Mouse (Mus musculus) kidney, embryonic 14.5 days (tissue): ENCODE measurements around the gene Plac9a. TPM values are rescaled to one million over a fixed set of nuclear protein-coding genes. Genes with fewer than 3 reads are reported as not detected.

Experiments used
- ATAC-seq: fragments of 200-750 bp; cut with Nextera tagmentation; 2 replicates; pipeline ENCODE4 v1.8.0; 2017; ENCODE audit warnings: moderate number of reproducible peaks, mild to moderate bottlenecking, moderate TSS enrichment, moderate library complexity; ENCODE audit not compliant: low FRiP score, low TSS enrichment
- H3K27ac ChIP-seq: fragments of 300-500 bp; sonication (generic); 2 replicates; pipeline ENCODE4 v1.5.1; 2014; ENCODE audit warnings: low read depth, mild to moderate bottlenecking, low read length, moderate library complexity, mixed read lengths
- H3K27me3 ChIP-seq: fragments of 300-500 bp; sonication (generic); 2 replicates; pipeline ENCODE4 v1.6.1; 2014; ENCODE audit warnings: mild to moderate bottlenecking, low read length; ENCODE audit not compliant: control insufficient read depth, insufficient read depth
- H3K36me3 ChIP-seq: fragments of 300-500 bp; sonication (generic); 2 replicates; pipeline ENCODE4 v1.6.1; 2014; ENCODE audit warnings: low read length, mixed read lengths; ENCODE audit not compliant: control insufficient read depth, insufficient read depth
- H3K4me1 ChIP-seq: fragments of 300-500 bp; sonication (generic); 2 replicates; pipeline ENCODE4 v1.6.1; 2014; ENCODE audit warnings: low read length, mixed read lengths; ENCODE audit not compliant: control insufficient read depth, insufficient read depth
- H3K4me2 ChIP-seq: fragments of 300-500 bp; sonication (generic); replicated peaks from 2 replicates; pipeline ENCODE4 v1.6.1; 2014; ENCODE audit warnings: low read depth, mild to moderate bottlenecking, low read length
- H3K4me3 ChIP-seq: fragments of 300-500 bp; sonication (generic); 2 replicates; pipeline ENCODE4 v1.5.1; 2014; ENCODE audit warnings: mild to moderate bottlenecking, low read length
- H3K9ac ChIP-seq: fragments of 300-500 bp; sonication (generic); 2 replicates; pipeline ENCODE4 v1.6.1; 2014; ENCODE audit warnings: low read depth, mild to moderate bottlenecking, low read length, moderate library complexity
- H3K9me3 ChIP-seq: fragments of 300-500 bp; sonication (generic); 2 replicates; pipeline ENCODE4 v1.6.1; 2016; ENCODE audit warnings: low read length; ENCODE audit not compliant: control insufficient read depth
- WGBS: fragments of 180-500 bp; shearing (Covaris S2); extraction: QIAGEN DNeasy Blood & Tissue Kit; methylation state at CpG from one replicate; pipeline ENCODE4 v1.1.7; 2014; 5-methylcytosine and 5-hydroxymethylcytosine counted together
- polyA plus RNA-seq: library from polyadenylated mRNA; unstranded; fragments of >200 nt; fragmentation: Nextera tagmentation; extraction: Ambion mirVana; gene quantifications from 2 replicates; pipeline ENCODE4 v1.2.1, GENCODE M21; 2014

Gene Plac9a
- polyA plus RNA-seq, 1 experiment from 2014 or later = 0.62 TPM

GRCm38 (mm10) chr14:25845832-25846383 lies 57.0 kb downstream of the Plac9a start:
- H3K9ac ChIP-seq = no peak overlapping the region
- H3K9me3 ChIP-seq = no peaks in the 10 kb centered on the region
- no peaks in the 10 kb centered on the region for H3K27me3 ChIP-seq
- H3K27ac ChIP-seq = no peak overlapping the region
- H3K4me1 ChIP-seq = peaks cover 13% of the 10 kb centered on the region; the same call in 1 of the 2 replicates
- no peak for ATAC-seq
- no peak overlapping the region for H3K4me2 ChIP-seq
- H3K4me3 ChIP-seq = no peak overlapping the region
- H3K36me3 ChIP-seq = no peaks in the 10 kb centered on the region
- 83% methylated on average over 6 of the region's 6 CpGs for WGBS

DNA sequence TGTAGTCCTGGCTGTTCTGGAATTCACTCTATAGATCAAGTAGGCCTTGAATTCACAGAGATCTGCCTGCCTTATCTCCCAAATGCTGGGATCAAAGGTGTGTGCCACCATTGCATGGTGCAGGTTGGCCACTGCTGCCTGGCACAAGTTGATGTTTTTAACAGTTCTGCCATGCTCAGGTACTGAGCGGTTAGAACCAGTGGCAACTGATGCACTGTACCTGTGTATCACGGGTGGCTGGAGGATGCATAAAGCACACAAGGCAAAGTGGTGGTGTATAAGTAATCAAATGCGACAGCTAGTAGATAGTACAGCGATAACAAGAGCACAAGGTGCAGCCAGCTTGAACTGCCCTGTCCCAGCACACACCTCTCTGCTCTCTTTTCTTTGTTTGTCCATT lies 58.5 kb downstream of the Plac9a start:
- Histone ChIP-seq H3K4me2 (no peak overlapping the region), H3K27ac (no peak overlapping the region), H3K9me3 (no peaks in the 10 kb centered on the region), H3K36me3 (no peaks in the 10 kb centered on the region), H3K9ac (no peak overlapping the region), H3K4me3 (no peak overlapping the region), H3K27me3 (no peaks in the 10 kb centered on the region), H3K4me1 (peaks cover 13% of the 10 kb centered on the region; the same call in 1 of the 2 replicates)
- ATAC-seq = no peak
- 92% methylated on average over 4 of the region's 4 CpGs for WGBS

- peaks cover 6% of the 10 kb centered on the region; the same call in 1 of the 2 replicates for H3K4me1 ChIP-seq
- H3K4me2 ChIP-seq = peak overlapping the region; percentile 96
- no peaks in the 10 kb centered on the region for H3K9me3 ChIP-seq
- H3K27ac ChIP-seq = 0 out of 2 replicates have a peak overlapping the region, but pooled peaks have one; percentile 37
- 1% methylated on average over 12 of the region's 12 CpGs for WGBS
- no peaks in the 10 kb centered on the region for H3K36me3 ChIP-seq
- no peaks in the 10 kb centered on the region for H3K27me3 ChIP-seq
- peak overlapping the region; percentile 65 for H3K9ac ChIP-seq
- no peak for ATAC-seq
- H3K4me3 ChIP-seq = peak overlapping the region; percentile 79
These were observed 60.3 kb downstream of the Plac9a start for GRCm38 (mm10) chr14:25842688-25843003.

- Histone ChIP-seq H3K27me3 (no peaks in the 10 kb centered on the region), H3K27ac (0 out of 2 replicates have a peak within 1 kb of the TSS, but pooled peaks have one; percentile 37), H3K9me3 (no peaks in the 10 kb centered on the region), H3K4me2 (peak within 1 kb of the TSS; percentile 96), H3K4me3 (peak within 1 kb of the TSS; percentile 79), H3K9ac (peak within 1 kb of the TSS; percentile 65), H3K36me3 (no peaks in the 10 kb centered on the region), H3K4me1 (peaks cover 2% of the 10 kb centered on the region; the same call in 1 of the 2 replicates)
- ATAC-seq = peak; percentile 88
- under 1% methylated on average over 54 of the region's 54 CpGs for WGBS
These were observed 60.8 kb downstream of the Plac9a start, which contains the start of gene Anxa11 for GRCm38 (mm10) chr14:25841991-25842687. Gene Anxa11 (plus strand): TSS chr14:25842156.

- H3K9ac ChIP-seq = no peak overlapping the region
These were observed 61.3 kb downstream of the Plac9a start for GRCm38 (mm10) chr14:25841579-25841978.

DNA sequence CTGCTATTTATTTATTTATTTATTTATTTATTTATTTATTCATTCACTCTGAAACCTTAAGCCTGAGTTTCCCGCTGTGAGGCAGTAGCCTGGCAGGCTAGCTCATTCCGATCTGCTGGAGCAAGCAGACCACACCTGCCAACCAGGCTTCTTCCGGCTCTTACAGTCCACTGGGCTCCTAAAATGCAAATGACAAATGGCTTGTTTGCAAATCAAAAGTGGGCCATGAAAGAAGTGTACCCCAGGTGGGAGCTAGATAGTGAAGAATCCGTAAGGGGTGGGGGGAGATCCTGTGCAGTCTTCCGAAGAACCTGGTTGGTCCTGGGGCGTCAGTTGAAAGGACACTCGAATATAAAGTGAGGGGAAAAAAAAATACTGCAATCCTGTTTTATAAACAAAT lies 61.9 kb downstream of the Plac9a start:
- Histone ChIP-seq H3K36me3 (no peaks in the 10 kb centered on the region), H3K9ac (no peak overlapping the region), H3K4me2 (no peak overlapping the region), H3K4me3 (no peak overlapping the region), H3K27me3 (no peaks in the 10 kb centered on the region), H3K9me3 (no peaks in the 10 kb centered on the region), H3K27ac (no peak overlapping the region), H3K4me1 (no peaks in the 10 kb centered on the region)
- WGBS = 10% methylated on average over 7 of the region's 7 CpGs
- no peak for ATAC-seq

More at GRCm38 (mm10) chr14:25841579-25841978, 61.3 kb downstream of the Plac9a start:
- H3K36me3 ChIP-seq = no peaks in the 10 kb centered on the region
- ATAC-seq = peak; percentile 6; the same call in 1 of the 2 replicates
- no peak overlapping the region for H3K27ac ChIP-seq
- 0% methylated on average over 4 of the region's 4 CpGs for WGBS
- no peaks in the 10 kb centered on the region for H3K4me1 ChIP-seq
- peak overlapping the region; percentile 79 for H3K4me3 ChIP-seq
- no peaks in the 10 kb centered on the region for H3K9me3 ChIP-seq
- peak overlapping the region; percentile 96 for H3K4me2 ChIP-seq
- no peaks in the 10 kb centered on the region for H3K27me3 ChIP-seq

GRCm38 (mm10) chr14:25839791-25840190 lies 63.1 kb downstream of the Plac9a start:
- 64% methylated on average over 7 of the region's 7 CpGs for WGBS
- no peak overlapping the region for H3K4me3 ChIP-seq
- no peak overlapping the region for H3K27ac ChIP-seq
- H3K36me3 ChIP-seq = no peaks in the 10 kb centered on the region
- H3K4me1 ChIP-seq = no peaks in the 10 kb centered on the region
- H3K27me3 ChIP-seq = no peaks in the 10 kb centered on the region
- H3K4me2 ChIP-seq = no peak overlapping the region
- no peak overlapping the region for H3K9ac ChIP-seq
- no peaks in the 10 kb centered on the region for H3K9me3 ChIP-seq
- no peak for ATAC-seq

DNA sequence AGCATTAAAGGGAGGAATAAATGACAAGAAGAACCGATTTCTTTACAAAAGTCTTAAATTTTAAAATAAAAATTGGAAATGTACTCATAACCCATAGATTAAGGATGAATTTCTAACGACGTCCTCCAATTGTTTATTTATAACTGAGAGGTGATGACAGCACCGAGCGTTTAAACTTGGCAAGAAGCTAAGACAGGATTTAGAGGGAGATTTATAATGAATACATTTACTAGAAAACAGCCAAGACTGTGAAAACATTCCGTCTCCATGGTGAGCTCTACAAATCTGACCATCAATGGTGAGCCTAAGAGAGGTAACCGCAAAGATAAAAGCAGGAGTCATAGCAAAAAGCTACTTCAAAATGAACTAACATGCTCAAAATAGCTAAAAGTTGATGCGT lies 64.5 kb downstream of the Plac9a start:
- WGBS = 64% methylated on average over 8 of the region's 8 CpGs
- ATAC-seq = no peak
- H3K27ac ChIP-seq = no peak overlapping the region

More for the DNA sequence above, 64.5 kb downstream of the Plac9a start:
- Histone ChIP-seq H3K27me3 (no peaks in the 10 kb centered on the region), H3K9me3 (no peaks in the 10 kb centered on the region), H3K36me3 (no peaks in the 10 kb centered on the region), H3K4me1 (no peaks in the 10 kb centered on the region), H3K4me3 (no peak overlapping the region), H3K9ac (no peak overlapping the region), H3K4me2 (no peak overlapping the region)
